Mouse (Mus musculus): ENCODE results near the gene Tdrkh.

The Tdrkh gene

GRCm38 (mm10) chr3:94413031-94413679, at the start of gene Tdrkh:
Gene Tdrkh (plus strand): TSS chr3:94413273.
- peak; percentile 86 for DNase-seq (ENCODE audit: low read depth)

GRCm38 (mm10) chr3:94363291-94364153, 49.6 kb upstream of the Tdrkh start:
- no peak for DNase-seq (ENCODE audit: low read depth)

GRCm38 (mm10) chr3:94364154-94364526, 48.9 kb upstream of the Tdrkh start:
- DNase-seq (ENCODE audit: low read depth), result no peak

- DNase-seq (ENCODE audit: low read depth), result peak; percentile 77
These were observed 46.3 kb upstream of the Tdrkh start for GRCm38 (mm10) chr3:94366761-94367160.

GRCm38 (mm10) chr3:94367511-94367910, 45.6 kb upstream of the Tdrkh start:
- no peak for DNase-seq (ENCODE audit: low read depth)

GRCm38 (mm10) chr3:94368631-94369030, 44.4 kb upstream of the Tdrkh start:
- DNase-seq (ENCODE audit: low read depth), result no peak

GRCm38 (mm10) chr3:94369709-94370108, 43.4 kb upstream of the Tdrkh start:
- no peak for DNase-seq (ENCODE audit: low read depth)

GRCm38 (mm10) chr3:94371637-94372036, 41.4 kb upstream of the Tdrkh start:
- DNase-seq (ENCODE audit: low read depth), result no peak

GRCm38 (mm10) chr3:94372038-94372437, 41.0 kb upstream of the Tdrkh start:
- no peak for DNase-seq (ENCODE audit: low read depth)

- DNase-seq (ENCODE audit: low read depth), result no peak
These were observed 40.4 kb upstream of the Tdrkh start, which contains the start of gene Rorc for GRCm38 (mm10) chr3:94372641-94373040. Gene Rorc (plus strand): TSS chr3:94372794.

- no peak for DNase-seq (ENCODE audit: low read depth)
These were observed 40.0 kb upstream of the Tdrkh start for GRCm38 (mm10) chr3:94373090-94373489.

GRCm38 (mm10) chr3:94373597-94374011, 39.5 kb upstream of the Tdrkh start:
- DNase-seq (ENCODE audit: low read depth), result no peak

- no peak for DNase-seq (ENCODE audit: low read depth)
These were observed 38.4 kb upstream of the Tdrkh start for GRCm38 (mm10) chr3:94374636-94375035.

GRCm38 (mm10) chr3:94375146-94375545, 37.9 kb upstream of the Tdrkh start:
- DNase-seq (ENCODE audit: low read depth), result no peak

- DNase-seq (ENCODE audit: low read depth), result no peak
These were observed 37.2 kb upstream of the Tdrkh start for GRCm38 (mm10) chr3:94375861-94376260.

GRCm38 (mm10) chr3:94377028-94377923, 35.8 kb upstream of the Tdrkh start:
- DNase-seq (ENCODE audit: low read depth), result no peak

GRCm38 (mm10) chr3:94379831-94380510, 33.1 kb upstream of the Tdrkh start:
- no peak for DNase-seq (ENCODE audit: low read depth)

- no peak for DNase-seq (ENCODE audit: low read depth)
These were observed 30.8 kb upstream of the Tdrkh start for GRCm38 (mm10) chr3:94382308-94382707.

GRCm38 (mm10) chr3:94383476-94383875, 29.6 kb upstream of the Tdrkh start:
- DNase-seq (ENCODE audit: low read depth), result no peak

- DNase-seq (ENCODE audit: low read depth), result no peak
These were observed 26.4 kb upstream of the Tdrkh start for GRCm38 (mm10) chr3:94386671-94387070.

GRCm38 (mm10) chr3:94387391-94387790, 25.7 kb upstream of the Tdrkh start:
- no peak for DNase-seq (ENCODE audit: low read depth)

- DNase-seq (ENCODE audit: low read depth), result no peak
These were observed 25.0 kb upstream of the Tdrkh start for GRCm38 (mm10) chr3:94388047-94388446.

All from c-Kit-positive CD71-negative TER-119-negative erythroid progenitor cells, embryonic 14.5 days (primary cell).